Comparison of ENCODE assay signal across 24 mouse cellular contexts in genomic region chr5:139438440-139438839, GRCm38 (mm10). TPM values are rescaled to one million over a fixed set of nuclear protein-coding genes. Genes with fewer than 3 reads are reported as not detected.
A peak's percentile ranks its signal among the peaks of the same experiment; 100 is the strongest.
DNase-seq lines count a peak whose midpoint lies in the region; ATAC-seq and TF ChIP-seq lines count a peak whose summit lies in the region.
"Had no signal": no experiment of that assay in that cellular context is flagged by ENCODE, and none has a peak within 500 bp of the region (broad histone marks: within the 10 kb centered on the region; RNA-seq: fewer than 3 reads in every experiment).

No protein-coding gene starts in this region.

- no peak for TF ChIP-seq CTCF in left cerebral cortex, adult 2 months (IDR thresholded peaks at IDR 0.05)

- intact Hi-C loops in left cerebral cortex, adult 2 months (cut with DNase I): no loop called here

- H3K9me3 ChIP-seq in forebrain, embryonic 16.5 days (ENCODE audit: control insufficient read depth, low read length): no peaks in the 10 kb centered on the region
- H3K9me3 ChIP-seq in forebrain, embryonic 11.5 days (ENCODE audit: control insufficient read depth, low read length): no peaks in the 10 kb centered on the region
- no peaks in the 10 kb centered on the region for H3K9me3 ChIP-seq in neural tube, embryonic 13.5 days
- H3K9me3 ChIP-seq in neural tube, embryonic 15.5 days (replicated peaks): no peaks in the 10 kb centered on the region
- H3K9me3 ChIP-seq: embryonic facial prominence, embryonic 10.5 days; heart, embryonic 10.5 days; limb, embryonic 12.5 days had no signal

- no peak overlapping the region for H3K4me3 ChIP-seq in forebrain, embryonic 16.5 days (replicated peaks; ENCODE audit: low read length)
- H3K4me3 ChIP-seq in forebrain, embryonic 11.5 days (ENCODE audit: low read depth, low read length): no peak overlapping the region
- H3K4me3 ChIP-seq in left cerebral cortex, adult 2 months: no peak overlapping the region
- H3K4me3 ChIP-seq in neural tube, embryonic 13.5 days: no peak overlapping the region
- no peak overlapping the region for H3K4me3 ChIP-seq in neural tube, embryonic 15.5 days (replicated peaks)
- H3K4me3 ChIP-seq: embryonic facial prominence, embryonic 10.5 days; heart, embryonic 10.5 days; limb, embryonic 12.5 days had no signal

- no peak overlapping the region for H3K9ac ChIP-seq in forebrain, embryonic 16.5 days (replicated peaks; ENCODE audit: low read depth, low read length)
- H3K9ac ChIP-seq in forebrain, embryonic 11.5 days (ENCODE audit: low read length): no peak overlapping the region
- H3K9ac ChIP-seq in neural tube, embryonic 13.5 days: 0 out of 2 replicates have a peak overlapping the region, but pooled peaks have one; percentile 8
- no peak overlapping the region for H3K9ac ChIP-seq in neural tube, embryonic 15.5 days (replicated peaks)
- H3K9ac ChIP-seq: limb, embryonic 12.5 days; liver, postnatal 0 days had no signal

- 37% methylated on average over 12 of the region's 12 CpGs for WGBS in forebrain, embryonic 16.5 days
- 89% methylated on average over 12 of the region's 12 CpGs for WGBS in forebrain, embryonic 11.5 days
- 58% methylated on average over 12 of the region's 12 CpGs for WGBS in neural tube, embryonic 13.5 days
- WGBS in neural tube, embryonic 15.5 days: 60% methylated on average over 12 of the region's 12 CpGs

- ATAC-seq in forebrain, embryonic 16.5 days: 0 out of 2 replicates have a peak, but pooled peaks have one; percentile 35
- ATAC-seq in forebrain, embryonic 11.5 days (replicated peaks; ENCODE audit: low FRiP score): no peak
- ATAC-seq in neural tube, embryonic 13.5 days (ENCODE audit: low read depth): no peak
- no peak for ATAC-seq in neural tube, embryonic 15.5 days (ENCODE audit: low FRiP score)
- ATAC-seq: inflammation-experienced regulatory T-cells, adult 6 months; liver, postnatal 0 days; lung, postnatal 0 days had no signal

- no peak for DNase-seq in forebrain, embryonic 11.5 days (ENCODE audit: low spot score)
- DNase-seq in left cerebral cortex, adult 2 months (ENCODE audit: extremely low spot score in 1 of 2, low spot score in 2 of 2): no peak
- no peak for DNase-seq in left cerebral cortex, adult 11 months (ENCODE audit: low spot score)
- DNase-seq in spleen, adult 12 weeks (ENCODE audit: low spot score): no peak
- DNase-seq: adrenal gland, postnatal 25 days; cerebellum, adult 11 months; cerebellum, adult 9-11 months; gastrocnemius, postnatal 36 days; heart, postnatal 4 days; kidney, adult 18-20 months; kidney, postnatal 4 days; liver, postnatal 0 days; thymus, postnatal 25 days had no signal

- no peak overlapping the region for H3K4me2 ChIP-seq in forebrain, embryonic 16.5 days (ENCODE audit: low read length)
- no peak overlapping the region for H3K4me2 ChIP-seq in forebrain, embryonic 11.5 days (ENCODE audit: low read depth, low read length, severe bottlenecking)
- no peak overlapping the region for H3K4me2 ChIP-seq in neural tube, embryonic 13.5 days
- no peak overlapping the region for H3K4me2 ChIP-seq in neural tube, embryonic 15.5 days
- H3K4me2 ChIP-seq: limb, embryonic 12.5 days; liver, embryonic 11.5 days had no signal

- H3K27ac ChIP-seq in forebrain, embryonic 16.5 days (ENCODE audit: low read length): no peak overlapping the region
- no peak overlapping the region for H3K27ac ChIP-seq in forebrain, embryonic 11.5 days (ENCODE audit: low read depth, low read length)
- peak overlapping the region; percentile 4; the same call in 1 of the 2 replicates for H3K27ac ChIP-seq in left cerebral cortex, adult 2 months
- 0 out of 2 replicates have a peak overlapping the region, but pooled peaks have one; percentile 9 for H3K27ac ChIP-seq in neural tube, embryonic 13.5 days (replicated peaks)
- H3K27ac ChIP-seq in neural tube, embryonic 15.5 days (replicated peaks): no peak overlapping the region
- H3K27ac ChIP-seq: embryonic facial prominence, embryonic 10.5 days; heart, embryonic 10.5 days; limb, embryonic 12.5 days; stomach, postnatal 0 days had no signal

- H3K4me1 ChIP-seq in forebrain, embryonic 16.5 days (replicated peaks; ENCODE audit: control insufficient read depth, insufficient read depth, low read length): peaks cover 43% of the 10 kb centered on the region
- peaks cover 13% of the 10 kb centered on the region for H3K4me1 ChIP-seq in forebrain, embryonic 11.5 days (replicated peaks; ENCODE audit: control insufficient read depth, insufficient read depth, low read length)
- peaks cover 62% of the 10 kb centered on the region for H3K4me1 ChIP-seq in neural tube, embryonic 13.5 days (replicated peaks)
- peaks cover 52% of the 10 kb centered on the region for H3K4me1 ChIP-seq in neural tube, embryonic 15.5 days

- no peaks in the 10 kb centered on the region for H3K27me3 ChIP-seq in forebrain, embryonic 16.5 days (replicated peaks; ENCODE audit: control insufficient read depth, insufficient read depth, low read length)
- no peaks in the 10 kb centered on the region for H3K27me3 ChIP-seq in forebrain, embryonic 11.5 days (ENCODE audit: control insufficient read depth, insufficient read depth, low read length)
- no peaks in the 10 kb centered on the region for H3K27me3 ChIP-seq in neural tube, embryonic 13.5 days
- H3K27me3 ChIP-seq in neural tube, embryonic 15.5 days (replicated peaks): no peaks in the 10 kb centered on the region
- H3K27me3 ChIP-seq: limb, embryonic 12.5 days had no signal

- H3K36me3 ChIP-seq in forebrain, embryonic 16.5 days (ENCODE audit: control insufficient read depth, insufficient read depth): no peaks in the 10 kb centered on the region
- H3K36me3 ChIP-seq in forebrain, embryonic 11.5 days (ENCODE audit: control insufficient read depth, insufficient read depth, low read length): no peaks in the 10 kb centered on the region
- H3K36me3 ChIP-seq in neural tube, embryonic 13.5 days: no peaks in the 10 kb centered on the region
- no peaks in the 10 kb centered on the region for H3K36me3 ChIP-seq in neural tube, embryonic 15.5 days

RNA-seq across cellular contexts. Expression of gene Gper1, which starts 15.5 kb away (rescaled TPM):
- 8.7 and 9.0 TPM in 2 replicates for polyA plus RNA-seq in forebrain, embryonic 16.5 days (2015; fragmentation: Nextera tagmentation; extraction: Ambion mirVana)
- polyA plus RNA-seq in forebrain, embryonic 11.5 days (2014; fragmentation: Nextera tagmentation; extraction: Ambion mirVana): 1.7 and 1.9 TPM in 2 replicates
- 1 to 10 TPM; 2.5 to 2.8 TPM for total RNA-seq in left cerebral cortex, adult 2 months (2021)
- 8.5 and 9.9 TPM in 2 replicates for polyA plus RNA-seq in neural tube, embryonic 13.5 days (2015; fragmentation: Nextera tagmentation; extraction: Ambion mirVana)
- polyA plus RNA-seq in neural tube, embryonic 15.5 days (2015; fragmentation: Nextera tagmentation; extraction: Ambion mirVana): 7.8 and 9.6 TPM in 2 replicates
- total RNA-seq: common myeloid progenitor, adult 5-6 weeks had no signal
- polyA plus RNA-seq: inflammation-experienced regulatory T-cells, adult 6 months had no signal

RNA-seq across cellular contexts. Expression of gene 3110082I17Rik, which starts 21.9 kb away (rescaled TPM):
- polyA plus RNA-seq in forebrain, embryonic 16.5 days (2015; fragmentation: Nextera tagmentation; extraction: Ambion mirVana): 21.4 and 22.7 TPM in 2 replicates
- 38.5 and 47.5 TPM in 2 replicates for polyA plus RNA-seq in forebrain, embryonic 11.5 days (2014; fragmentation: Nextera tagmentation; extraction: Ambion mirVana)
- total RNA-seq in left cerebral cortex, adult 2 months (2021): 10 to 100 TPM; 16.3 to 17.9 TPM
- polyA plus RNA-seq in neural tube, embryonic 13.5 days (2015; fragmentation: Nextera tagmentation; extraction: Ambion mirVana): 14.9 and 15.1 TPM in 2 replicates
- polyA plus RNA-seq in neural tube, embryonic 15.5 days (2015; fragmentation: Nextera tagmentation; extraction: Ambion mirVana): 15.7 and 22.7 TPM in 2 replicates

RNA-seq across cellular contexts. Expression of gene C130050O18Rik, which starts 33.4 kb away (rescaled TPM):
- polyA plus RNA-seq in forebrain, embryonic 16.5 days (2015; fragmentation: Nextera tagmentation; extraction: Ambion mirVana): 0.21 and 0.37 TPM in 2 replicates
- polyA plus RNA-seq in forebrain, embryonic 11.5 days (2014; fragmentation: Nextera tagmentation; extraction: Ambion mirVana): 0.17 and 0.23 TPM in 2 replicates
- total RNA-seq in left cerebral cortex, adult 2 months (2021): under 1 TPM; 0.29 to 0.63 TPM
- 0.38 and 0.39 TPM in 2 replicates for polyA plus RNA-seq in neural tube, embryonic 13.5 days (2015; fragmentation: Nextera tagmentation; extraction: Ambion mirVana)
- polyA plus RNA-seq in neural tube, embryonic 15.5 days (2015; fragmentation: Nextera tagmentation; extraction: Ambion mirVana): 0.47 and 0.64 TPM in 2 replicates
- polyA plus RNA-seq: inflammation-experienced regulatory T-cells, adult 6 months had no signal

RNA-seq across cellular contexts. Expression of gene Zfand2a, which starts 45.9 kb away (rescaled TPM):
- 18.8 and 21.4 TPM in 2 replicates for polyA plus RNA-seq in forebrain, embryonic 16.5 days (2015; fragmentation: Nextera tagmentation; extraction: Ambion mirVana)
- 6.4 and 7.9 TPM in 2 replicates for polyA plus RNA-seq in forebrain, embryonic 11.5 days (2014; fragmentation: Nextera tagmentation; extraction: Ambion mirVana)
- total RNA-seq in left cerebral cortex, adult 2 months (2021): 10 to 100 TPM; 53.9 to 60.0 TPM
- 16.0 and 18.0 TPM in 2 replicates for polyA plus RNA-seq in neural tube, embryonic 13.5 days (2015; fragmentation: Nextera tagmentation; extraction: Ambion mirVana)
- 22.9 and 23.2 TPM in 2 replicates for polyA plus RNA-seq in neural tube, embryonic 15.5 days (2015; fragmentation: Nextera tagmentation; extraction: Ambion mirVana)

Comparison
In these comparisons a context has a peak if more than half of its experiments do, and no peak if none do; other contexts are left out.
1. H3K27ac ChIP-seq: peak in left cerebral cortex, adult 2 months (single experiment) and neural tube, embryonic 13.5 days (single experiment); none in forebrain, embryonic 16.5 days (single experiment), forebrain, embryonic 11.5 days (single experiment) and neural tube, embryonic 15.5 days (single experiment).